Mouse (Mus musculus): ENCODE measurements around the gene Iqgap2.

DNA sequence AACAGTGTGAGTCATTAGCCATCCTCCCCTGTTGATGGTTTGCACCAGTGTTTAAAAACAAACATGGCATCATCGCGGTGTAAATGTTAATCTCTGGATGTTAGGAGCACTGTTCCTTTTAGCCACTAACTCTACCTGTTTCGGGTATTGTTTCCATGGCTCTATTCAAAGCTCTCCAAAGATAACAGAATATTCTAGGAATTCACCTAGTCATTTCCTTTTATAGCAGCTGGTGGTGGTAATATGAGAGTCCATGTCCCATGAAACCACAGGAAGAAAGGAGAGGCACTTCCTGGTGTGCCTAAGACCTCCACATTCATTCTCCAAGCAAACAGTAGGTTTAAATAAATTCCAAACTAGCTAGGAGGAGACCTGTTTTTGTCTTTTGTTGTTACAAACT is 268.7 kb downstream of the Iqgap2 start:
- TF ChIP-seq POLR2A (IDR thresholded peaks at IDR 0.05; ENCODE audit: borderline replicate concordance, control insufficient read depth, low read depth, low read length) (no peak), CTCF (IDR thresholded peaks at IDR 0.05; ENCODE audit: control insufficient read depth, insufficient read depth, low read length) (no peak)

Data from bone marrow, adult 2 months (tissue).